Mouse (Mus musculus) liver, postnatal 0 days (tissue): Measurements from ENCODE around the gene Atp8a2. TPM values are rescaled to one million over a fixed set of nuclear protein-coding genes. Genes with fewer than 3 reads are reported as not detected.

Experiments used
- ATAC-seq: fragments of 200-750 bp; cut with Nextera tagmentation; 2 replicates; pipeline ENCODE4 v1.8.0; 2017; ENCODE audit warnings: mild to moderate bottlenecking, moderate library complexity
- DNase-seq: peaks from one replicate; pipeline ENCODE4 v3.0.0-alpha.2; 2016
- H3K27ac ChIP-seq: fragments of 300-500 bp; sonication (generic); 2 replicates; pipeline ENCODE4 v1.5.1; 2014; ENCODE audit warnings: antibody characterized with exemption, moderate library complexity, mild to moderate bottlenecking, low read depth
- H3K27me3 ChIP-seq: fragments of 300-500 bp; sonication (generic); 2 replicates; pipeline ENCODE4 v1.6.1; 2014; ENCODE audit warnings: low read length, control low read depth, mixed read lengths; ENCODE audit not compliant: insufficient read depth
- H3K36me3 ChIP-seq: fragments of 300-500 bp; sonication (generic); replicated peaks from 2 replicates; pipeline ENCODE4 v1.6.1; 2014; ENCODE audit warnings: mild to moderate bottlenecking, control low read depth, low read length, moderate library complexity, mixed read lengths; ENCODE audit not compliant: insufficient read depth
- H3K4me1 ChIP-seq: fragments of 300-500 bp; sonication (generic); 2 replicates; pipeline ENCODE4 v1.6.1; 2014; ENCODE audit warnings: antibody characterized with exemption, mild to moderate bottlenecking, control low read depth; ENCODE audit not compliant: insufficient read depth
- H3K4me2 ChIP-seq: fragments of 300-500 bp; sonication (generic); 2 replicates; pipeline ENCODE4 v1.6.1; 2014; ENCODE audit warnings: low read depth, mild to moderate bottlenecking, low read length, moderate library complexity, mixed read lengths
- H3K4me3 ChIP-seq: fragments of 300-500 bp; sonication (generic); 2 replicates; pipeline ENCODE4 v1.5.1; 2014; ENCODE audit warnings: low read depth, low read length
- H3K9ac ChIP-seq: fragments of 300-500 bp; sonication (generic); replicated peaks from 2 replicates; pipeline ENCODE4 v1.6.1; 2014; ENCODE audit warnings: mild to moderate bottlenecking, moderate library complexity
- H3K9me3 ChIP-seq: fragments of 300-500 bp; sonication (generic); 2 replicates; pipeline ENCODE4 v1.6.1; 2016; ENCODE audit warnings: mild to moderate bottlenecking, control low read depth, low read length, mixed read lengths
- CTCF ChIP-seq: sonication (generic); IDR thresholded peaks from 2 replicates; pipeline ENCODE4 v1.5.1; 2016; ENCODE audit warnings: antibody characterized with exemption, low read depth
- EP300 ChIP-seq: IDR thresholded peaks from 2 replicates; pipeline ENCODE4 v1.6.1; 2016; ENCODE audit warnings: antibody characterized with exemption, low read depth, mild to moderate bottlenecking
- WGBS: fragments of 180-500 bp; shearing (Covaris S2); extraction: QIAGEN DNeasy Blood & Tissue Kit; methylation state at CpG from one replicate; pipeline ENCODE4 v1.1.7; 2014; ENCODE audit not compliant: insufficient replicate concordance; 5-methylcytosine and 5-hydroxymethylcytosine counted together
- polyA plus RNA-seq: library from polyadenylated mRNA; unstranded; fragments of >200 nt; fragmentation: Nextera tagmentation; extraction: Ambion mirVana; gene quantifications from 2 replicates; pipeline ENCODE4 v1.2.1, GENCODE M21; 2015

Gene Atp8a2
- polyA plus RNA-seq, 1 experiment from 2014 or later: 7.5 TPM

- H3K36me3 ChIP-seq: no peaks in the 10 kb centered on the region
- H3K9me3 ChIP-seq: no peaks in the 10 kb centered on the region
- DNase-seq: no peak
- peaks cover 3% of the 10 kb centered on the region; the same call in 1 of the 2 replicates for H3K4me1 ChIP-seq
- H3K4me3 ChIP-seq: no peak overlapping the region
- ATAC-seq: no peak
- H3K27me3 ChIP-seq: no peaks in the 10 kb centered on the region
- H3K27ac ChIP-seq: no peak overlapping the region
- no peak overlapping the region for H3K4me2 ChIP-seq
- 74% methylated on average over 9 of the region's 9 CpGs for WGBS
- TF ChIP-seq EP300 (no peak), CTCF (no peak)
- H3K9ac ChIP-seq: no peak overlapping the region
These were observed 71.8 kb downstream of the Atp8a2 start for GRCm38 (mm10) chr14:60125202-60125601.

GRCm38 (mm10) chr14:60121572-60121971 is 75.4 kb downstream of the Atp8a2 start:
- DNase-seq (no peak), ATAC-seq (no peak)
- Histone ChIP-seq H3K27me3 (no peaks in the 10 kb centered on the region), H3K9ac (no peak overlapping the region), H3K4me1 (peaks cover 3% of the 10 kb centered on the region; the same call in 1 of the 2 replicates), H3K4me3 (no peak overlapping the region), H3K36me3 (no peaks in the 10 kb centered on the region), H3K4me2 (no peak overlapping the region), H3K9me3 (no peaks in the 10 kb centered on the region), H3K27ac (no peak overlapping the region)
- TF ChIP-seq EP300: no peak
- no peak for TF ChIP-seq CTCF
- WGBS: 68% methylated on average over 10 of the region's 10 CpGs

GRCm38 (mm10) chr14:60117792-60118585 is 79.0 kb downstream of the Atp8a2 start:
- Histone ChIP-seq H3K9me3 (no peaks in the 10 kb centered on the region), H3K9ac (no peak overlapping the region), H3K36me3 (no peaks in the 10 kb centered on the region), H3K4me2 (no peak overlapping the region), H3K4me1 (0 out of 2 replicates have a peak, but pooled peaks cover 3% of the 10 kb centered on the region), H3K27ac (no peak overlapping the region), H3K27me3 (no peaks in the 10 kb centered on the region), H3K4me3 (no peak overlapping the region)
- DNase-seq: no peak
- no peak for ATAC-seq
- 41% methylated on average over 9 of the region's 9 CpGs for WGBS
- TF ChIP-seq CTCF (no peak), EP300 (no peak)

- Histone ChIP-seq H3K9me3 (no peaks in the 10 kb centered on the region), H3K4me1 (peaks cover 6% of the 10 kb centered on the region), H3K27me3 (no peaks in the 10 kb centered on the region), H3K27ac (no peak overlapping the region), H3K9ac (no peak overlapping the region), H3K36me3 (no peaks in the 10 kb centered on the region), H3K4me3 (peak overlapping the region; percentile 22; the same call in 1 of the 2 replicates), H3K4me2 (peak overlapping the region; percentile 67)
- ATAC-seq (peak; percentile 86), DNase-seq (peak; percentile 77)
- 15% methylated on average over 31 of the region's 33 CpGs for WGBS
- TF ChIP-seq CTCF (no peak), EP300 (no peak)
These were observed 109.9 kb downstream of the Atp8a2 start for GRCm38 (mm10) chr14:60086808-60087725.

GRCm38 (mm10) chr14:60086254-60086807 is 110.6 kb downstream of the Atp8a2 start:
- WGBS: 12% methylated on average over 21 of the region's 21 CpGs
- DNase-seq (no peak), ATAC-seq (no peak)
- no peaks in the 10 kb centered on the region for H3K9me3 ChIP-seq
- H3K36me3 ChIP-seq: no peaks in the 10 kb centered on the region
- H3K4me3 ChIP-seq: peak overlapping the region; percentile 22; the same call in 1 of the 2 replicates
- H3K27ac ChIP-seq: no peak overlapping the region
- TF ChIP-seq CTCF (no peak), EP300 (no peak)
- H3K4me2 ChIP-seq: peak overlapping the region; percentile 67
- H3K27me3 ChIP-seq: no peaks in the 10 kb centered on the region
- H3K9ac ChIP-seq: no peak overlapping the region
- peaks cover 6% of the 10 kb centered on the region for H3K4me1 ChIP-seq

GRCm38 (mm10) chr14:60082771-60083170 is 114.2 kb downstream of the Atp8a2 start:
- no peak overlapping the region for H3K4me3 ChIP-seq
- 85% methylated on average over 8 of the region's 8 CpGs for WGBS

More at GRCm38 (mm10) chr14:60082771-60083170, 114.2 kb downstream of the Atp8a2 start:
- ATAC-seq (no peak), DNase-seq (no peak)
- no peak for TF ChIP-seq CTCF
- no peak for TF ChIP-seq EP300
- H3K4me1 ChIP-seq: peaks cover 6% of the 10 kb centered on the region
- no peak overlapping the region for H3K27ac ChIP-seq
- H3K9me3 ChIP-seq: no peaks in the 10 kb centered on the region
- no peaks in the 10 kb centered on the region for H3K36me3 ChIP-seq
- H3K4me2 ChIP-seq: no peak overlapping the region
- no peaks in the 10 kb centered on the region for H3K27me3 ChIP-seq
- no peak overlapping the region for H3K9ac ChIP-seq
